Mouse (Mus musculus) bone marrow, adult 2 months (tissue): ENCODE measurements at regions not wholly inside any gene's neighbourhood (a gene's known extent, or its start where the extent isn't known, plus 50 kb on each side); places are given as distances from the start of the nearest gene placed in this dataset.

Source experiments
- CTCF ChIP-seq: fragments of 200-500 bp; IDR thresholded peaks from 2 replicates; pipeline ENCODE4 v1.5.1; 2011; ENCODE audit warnings: low read length, control low read depth; ENCODE audit not compliant: control insufficient read depth, insufficient read depth
- POLR2A ChIP-seq: fragments of 200-500 bp; IDR thresholded peaks from 2 replicates; pipeline ENCODE4 v1.6.1; 2011; ENCODE audit warnings: low read depth, mild to moderate bottlenecking, control low read depth, low read length, borderline replicate concordance; ENCODE audit not compliant: control insufficient read depth

- TF ChIP-seq CTCF = no peak
- TF ChIP-seq POLR2A = no peak
These were observed 218.6 kb upstream of the Sp4 start for GRCm38 (mm10) chr12:118519801-118520327.
